Mouse (Mus musculus): ENCODE measurements around the gene Rfxap. TPM values are rescaled to one million over a fixed set of nuclear protein-coding genes. Genes with fewer than 3 reads are reported as not detected.

The Rfxap gene
- 38.7 and 41.0 TPM in 2 replicates for polyA plus RNA-seq (2016; fragmentation: Nextera tagmentation; extraction: Ambion mirVana)

GRCm38 (mm10) chr3:54807666-54808217 lies at the start of gene Rfxap:
TSS of gene Rfxap (minus strand) at chr3:54807791.
- Histone ChIP-seq H3K27ac (replicated peaks) (peak within 1 kb of the TSS; percentile 98), H3K27me3 (ENCODE audit: low read depth, poor library complexity, severe bottlenecking) (peaks cover 6% of the 10 kb centered on the region; the same call in 1 of the 2 replicates), H3K36me3 (peaks cover 26% of the 10 kb centered on the region), H3K4me3 (peak within 1 kb of the TSS; percentile 90), H3K4me1 (peaks cover 30% of the 10 kb centered on the region), H3K9me3 (replicated peaks) (no peaks in the 10 kb centered on the region)
- DNase-seq (ENCODE audit: low spot score), result peak; percentile 98
- WGBS, result under 1% methylated on average over 52 of the region's 52 CpGs

DNA sequence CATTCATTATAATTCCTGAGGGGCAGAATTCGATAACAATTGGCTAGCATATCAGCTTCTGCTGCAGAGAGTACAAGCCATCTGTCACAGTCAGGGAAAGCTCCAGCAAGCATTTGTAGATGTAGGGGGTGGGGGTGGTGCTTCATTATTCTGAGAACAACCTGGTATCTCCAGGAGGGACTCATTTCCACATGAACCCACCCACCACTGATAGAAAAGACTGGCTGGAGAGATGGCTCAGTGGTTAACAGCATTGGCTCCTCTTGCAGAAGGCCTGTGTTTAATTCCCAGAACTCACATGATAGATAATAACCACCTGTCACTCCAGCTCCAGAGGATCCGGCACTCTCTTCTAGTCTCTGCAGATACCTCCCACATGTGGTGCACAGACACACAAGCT lies 27.8 kb upstream of the Rfxap start:
- no peaks in the 10 kb centered on the region for H3K4me1 ChIP-seq
- no peaks in the 10 kb centered on the region for H3K36me3 ChIP-seq
- no peak for DNase-seq (ENCODE audit: low spot score)
- no peak overlapping the region for H3K4me3 ChIP-seq
- WGBS, result 88% methylated on average over 2 of the region's 2 CpGs
- no peak overlapping the region for H3K27ac ChIP-seq (replicated peaks)
- H3K9me3 ChIP-seq (replicated peaks), result no peaks in the 10 kb centered on the region
- no peaks in the 10 kb centered on the region for H3K27me3 ChIP-seq (ENCODE audit: low read depth, poor library complexity, severe bottlenecking)

DNA sequence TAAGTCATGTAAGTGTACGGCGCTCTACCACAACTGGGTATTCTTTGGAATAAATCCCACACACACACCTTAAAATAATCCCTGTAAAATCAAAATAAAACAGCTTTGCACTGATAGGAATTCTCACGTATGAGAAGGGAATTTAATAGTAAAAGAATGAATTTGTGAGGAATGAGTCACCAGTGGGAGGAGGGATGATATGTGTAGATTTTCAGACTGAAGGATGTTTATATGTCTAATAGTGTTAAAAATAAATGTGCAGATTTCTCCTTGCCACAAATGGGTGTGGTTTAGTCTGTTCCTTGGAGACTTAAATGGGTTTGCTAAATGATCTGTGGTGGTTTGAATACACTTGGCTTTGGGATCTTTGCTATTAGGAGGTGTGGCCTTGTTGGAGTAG lies 24.9 kb upstream of the Rfxap start:
- WGBS, result 93% methylated on average over 3 of the region's 3 CpGs
- no peaks in the 10 kb centered on the region for H3K9me3 ChIP-seq (replicated peaks)
- DNase-seq (ENCODE audit: low spot score), result no peak
- no peak overlapping the region for H3K4me3 ChIP-seq
- no peaks in the 10 kb centered on the region for H3K4me1 ChIP-seq
- no peaks in the 10 kb centered on the region for H3K27me3 ChIP-seq (ENCODE audit: low read depth, poor library complexity, severe bottlenecking)
- H3K27ac ChIP-seq (replicated peaks), result no peak overlapping the region
- H3K36me3 ChIP-seq, result no peaks in the 10 kb centered on the region

DNA sequence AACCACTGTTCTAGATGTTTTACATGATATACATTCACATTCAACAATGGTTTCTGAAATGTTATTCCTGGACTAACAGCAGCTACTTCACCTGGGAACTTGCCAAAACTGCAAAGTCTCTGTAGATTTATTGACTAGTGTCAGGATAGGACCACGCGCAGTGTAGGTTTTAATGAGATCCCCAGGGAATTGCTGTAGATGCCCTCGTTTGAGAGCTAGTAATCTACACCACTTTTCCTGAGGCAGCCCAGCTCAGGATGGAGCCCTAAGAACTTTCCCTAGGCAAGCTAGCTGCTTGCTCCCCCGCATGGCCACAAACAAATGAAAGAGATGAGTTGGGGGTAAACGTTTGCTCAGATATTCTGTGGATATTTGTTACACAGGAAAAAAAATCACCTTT lies 14.9 kb upstream of the Rfxap start:
- Histone ChIP-seq H3K4me3 (no peak overlapping the region), H3K36me3 (no peaks in the 10 kb centered on the region), H3K9me3 (replicated peaks) (no peaks in the 10 kb centered on the region), H3K27me3 (ENCODE audit: low read depth, poor library complexity, severe bottlenecking) (no peaks in the 10 kb centered on the region), H3K27ac (replicated peaks) (no peak overlapping the region), H3K4me1 (no peaks in the 10 kb centered on the region)
- no peak for DNase-seq (ENCODE audit: low spot score)
- WGBS, result 87% methylated on average over 5 of the region's 5 CpGs

DNA sequence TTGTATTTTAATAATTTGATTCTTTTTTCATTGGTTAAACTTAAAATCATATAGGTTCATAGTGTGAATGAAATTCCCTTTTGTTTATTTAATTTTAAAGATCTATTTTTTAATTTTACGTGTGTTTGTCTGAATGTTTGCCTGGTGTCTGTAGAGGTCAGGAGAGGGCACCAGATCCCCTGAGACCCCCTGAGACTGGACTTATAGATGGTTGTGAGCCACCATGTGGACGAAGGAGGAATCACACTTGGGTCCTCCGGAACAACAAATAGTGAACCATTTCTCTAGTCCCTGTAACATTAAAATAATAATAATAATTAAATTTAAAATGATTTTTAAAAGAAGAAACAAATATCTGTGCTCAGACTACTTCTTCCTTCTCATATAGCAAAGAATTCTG lies 7.7 kb upstream of the Rfxap start:
- Histone ChIP-seq H3K4me3 (no peak overlapping the region), H3K36me3 (no peaks in the 10 kb centered on the region), H3K27me3 (ENCODE audit: low read depth, poor library complexity, severe bottlenecking) (no peaks in the 10 kb centered on the region), H3K27ac (replicated peaks) (no peak overlapping the region), H3K9me3 (replicated peaks) (no peaks in the 10 kb centered on the region), H3K4me1 (no peaks in the 10 kb centered on the region)
- DNase-seq (ENCODE audit: low spot score), result peak; percentile 61
- 32% methylated on average over 3 of the region's 3 CpGs for WGBS

DNA sequence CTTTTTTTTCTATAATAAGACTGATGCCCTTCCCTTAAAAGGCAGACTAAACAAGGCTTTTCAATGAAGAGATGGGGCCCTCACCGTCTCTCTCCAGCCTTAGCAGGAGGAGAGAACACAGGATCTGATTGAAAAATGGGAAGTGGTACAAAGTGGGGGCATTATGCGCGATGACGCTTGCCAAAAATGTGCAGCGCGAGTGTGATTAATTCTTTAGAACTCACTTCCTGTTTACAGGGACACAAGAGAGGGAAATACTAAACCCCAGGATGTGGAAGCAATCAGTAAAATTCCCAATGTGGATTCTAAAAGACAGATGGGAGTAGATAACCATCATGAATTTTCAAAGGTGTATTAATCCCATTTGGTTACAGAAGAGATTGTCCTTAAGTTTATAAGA lies 7.0 kb upstream of the Rfxap start:
- no peak overlapping the region for H3K4me3 ChIP-seq
- 84% methylated on average over 6 of the region's 6 CpGs for WGBS
- H3K4me1 ChIP-seq, result no peaks in the 10 kb centered on the region
- no peaks in the 10 kb centered on the region for H3K36me3 ChIP-seq
- H3K9me3 ChIP-seq (replicated peaks), result no peaks in the 10 kb centered on the region
- no peak overlapping the region for H3K27ac ChIP-seq (replicated peaks)
- no peaks in the 10 kb centered on the region for H3K27me3 ChIP-seq (ENCODE audit: low read depth, poor library complexity, severe bottlenecking)
- DNase-seq (ENCODE audit: low spot score), result no peak

GRCm38 (mm10) chr3:54813418-54813988 lies 5.9 kb upstream of the Rfxap start:
- DNase-seq (ENCODE audit: low spot score), result no peak

DNA sequence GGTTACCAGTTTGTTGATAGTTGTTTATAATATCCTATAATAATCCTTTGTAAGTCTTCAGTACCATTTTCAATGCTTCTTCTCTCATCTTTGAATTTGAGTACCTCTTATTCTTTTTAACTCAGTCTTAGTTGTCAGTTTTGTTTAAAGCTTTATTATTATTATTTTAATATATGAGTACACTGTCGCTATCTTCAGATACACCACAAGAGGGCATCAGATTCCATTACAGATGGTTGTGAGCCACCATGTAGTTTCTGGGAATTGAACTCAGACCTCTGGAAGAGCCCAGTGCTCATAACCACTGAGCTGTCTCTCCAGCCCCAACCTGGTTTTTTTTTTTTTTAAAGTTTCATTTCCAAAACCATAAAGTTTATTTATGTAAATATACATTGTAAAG lies 4.0 kb upstream of the Rfxap start:
- Histone ChIP-seq H3K27me3 (ENCODE audit: low read depth, poor library complexity, severe bottlenecking) (peaks cover 6% of the 10 kb centered on the region; the same call in 1 of the 2 replicates), H3K9me3 (replicated peaks) (no peaks in the 10 kb centered on the region), H3K27ac (replicated peaks) (no peak overlapping the region), H3K36me3 (no peaks in the 10 kb centered on the region), H3K4me3 (no peak overlapping the region), H3K4me1 (peaks cover 14% of the 10 kb centered on the region)
- DNase-seq (ENCODE audit: low spot score), result no peak
- WGBS, result 54% methylated on average over 1 of the region's 1 CpGs

More at GRCm38 (mm10) chr3:54813418-54813988, 5.9 kb upstream of the Rfxap start:
- Histone ChIP-seq H3K27ac (replicated peaks) (no peak overlapping the region), H3K4me3 (no peak overlapping the region), H3K27me3 (ENCODE audit: low read depth, poor library complexity, severe bottlenecking) (peaks cover 6% of the 10 kb centered on the region; the same call in 1 of the 2 replicates), H3K4me1 (no peaks in the 10 kb centered on the region), H3K9me3 (replicated peaks) (no peaks in the 10 kb centered on the region), H3K36me3 (no peaks in the 10 kb centered on the region)
- WGBS, result 72% methylated on average over 6 of the region's 6 CpGs

DNA sequence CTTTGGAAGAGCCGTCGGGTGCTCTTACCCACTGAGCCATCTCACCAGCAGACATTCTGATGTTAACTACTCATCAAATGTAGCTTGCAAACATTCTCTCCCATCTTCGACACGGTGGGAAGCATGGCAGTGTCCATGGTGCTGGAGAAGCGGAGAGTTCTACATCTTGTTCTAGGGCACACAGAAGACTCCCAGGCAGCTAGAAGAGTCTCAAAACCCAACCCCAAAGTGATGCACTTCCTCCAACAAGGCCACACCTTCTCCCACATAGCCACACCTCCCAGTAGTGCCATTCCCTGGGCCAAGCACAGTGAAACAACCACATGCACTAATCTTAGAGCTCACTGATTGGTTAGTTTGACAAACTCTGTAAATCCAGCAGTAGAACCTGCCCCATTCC lies 1.5 kb upstream of the Rfxap start:
- peaks cover 30% of the 10 kb centered on the region for H3K4me1 ChIP-seq
- H3K4me3 ChIP-seq, result no peak overlapping the region
- WGBS, result 70% methylated on average over 5 of the region's 5 CpGs
- DNase-seq (ENCODE audit: low spot score), result no peak
- H3K9me3 ChIP-seq (replicated peaks), result no peaks in the 10 kb centered on the region
- H3K36me3 ChIP-seq, result peaks cover 16% of the 10 kb centered on the region
- H3K27me3 ChIP-seq (ENCODE audit: low read depth, poor library complexity, severe bottlenecking), result peaks cover 6% of the 10 kb centered on the region; the same call in 1 of the 2 replicates
- H3K27ac ChIP-seq (replicated peaks), result no peak overlapping the region

GRCm38 (mm10) chr3:54807061-54807661 lies 430 bp downstream of the Rfxap start:
- WGBS, result under 1% methylated on average over 54 of the region's 56 CpGs
- DNase-seq (ENCODE audit: low spot score), result no peak

DNA sequence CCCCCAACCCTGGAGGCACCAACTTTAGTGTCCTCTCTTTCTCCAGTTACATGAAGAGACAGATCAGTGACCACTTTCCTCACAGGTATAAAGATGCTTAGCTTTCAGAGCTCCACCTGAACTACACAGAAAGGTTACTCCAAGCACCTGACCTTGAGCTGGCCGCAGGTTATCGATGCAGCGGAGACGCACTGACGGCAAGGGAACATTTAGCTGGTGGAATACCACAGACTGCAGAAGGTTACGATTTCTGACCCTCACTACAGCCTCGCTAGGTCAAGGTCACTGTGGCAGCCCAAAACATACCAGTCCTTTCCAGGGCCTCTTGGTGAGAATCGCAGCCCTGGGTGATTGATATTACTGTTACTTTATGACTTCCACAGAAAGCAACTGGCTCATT lies 3.9 kb downstream of the Rfxap start:
- H3K27ac ChIP-seq (replicated peaks), result no peak overlapping the region
- 95% methylated on average over 8 of the region's 8 CpGs for WGBS
- H3K27me3 ChIP-seq (ENCODE audit: low read depth, poor library complexity, severe bottlenecking), result no peaks in the 10 kb centered on the region
- no peaks in the 10 kb centered on the region for H3K9me3 ChIP-seq (replicated peaks)
- H3K4me1 ChIP-seq, result peaks cover 30% of the 10 kb centered on the region
- no peak for DNase-seq (ENCODE audit: low spot score)
- H3K4me3 ChIP-seq, result no peak overlapping the region
- H3K36me3 ChIP-seq, result peaks cover 27% of the 10 kb centered on the region

More at GRCm38 (mm10) chr3:54807061-54807661, 430 bp downstream of the Rfxap start:
- H3K4me1 ChIP-seq, result peaks cover 30% of the 10 kb centered on the region
- peaks cover 27% of the 10 kb centered on the region for H3K36me3 ChIP-seq
- peaks cover 6% of the 10 kb centered on the region; the same call in 1 of the 2 replicates for H3K27me3 ChIP-seq (ENCODE audit: low read depth, poor library complexity, severe bottlenecking)
- peak overlapping the region; percentile 90 for H3K4me3 ChIP-seq
- no peaks in the 10 kb centered on the region for H3K9me3 ChIP-seq (replicated peaks)
- peak overlapping the region; percentile 98 for H3K27ac ChIP-seq (replicated peaks)

- WGBS, result 40% methylated on average over 16 of the region's 16 CpGs
- peaks cover 15% of the 10 kb centered on the region; the same call in 1 of the 2 replicates for H3K27me3 ChIP-seq (ENCODE audit: low read depth, poor library complexity, severe bottlenecking)
- H3K4me3 ChIP-seq, result no peak overlapping the region
- H3K9me3 ChIP-seq (replicated peaks), result peaks cover 9% of the 10 kb centered on the region
- no peak overlapping the region for H3K27ac ChIP-seq (replicated peaks)
- 0 out of 2 replicates have a peak, but pooled peaks cover 3% of the 10 kb centered on the region for H3K4me1 ChIP-seq
- peak; percentile 52 for DNase-seq (ENCODE audit: low spot score)
- H3K36me3 ChIP-seq, result 0 out of 2 replicates have a peak, but pooled peaks cover 3% of the 10 kb centered on the region
Observed at GRCm38 (mm10) chr3:54797211-54797610, 10.4 kb downstream of the Rfxap start.

DNA sequence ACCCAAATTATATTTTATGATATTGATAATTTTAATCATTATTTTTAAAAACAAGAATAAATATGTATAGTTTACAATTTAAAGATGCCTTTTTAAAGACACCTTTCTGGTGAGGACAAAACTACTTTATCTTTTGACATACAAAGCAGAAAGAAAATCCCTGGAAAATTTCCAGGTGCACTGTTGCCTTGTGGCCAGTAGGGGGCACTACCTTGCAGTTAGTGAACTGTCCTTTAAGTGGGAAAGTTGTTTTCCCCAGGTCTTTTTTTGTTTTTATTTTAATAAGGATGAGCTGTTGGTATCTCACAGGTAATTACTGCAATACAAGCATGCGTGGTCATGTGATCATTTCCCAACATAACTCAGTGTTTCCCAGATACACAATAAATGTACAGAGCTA lies 11.8 kb downstream of the Rfxap start:
- no peak for DNase-seq (ENCODE audit: low spot score)
- 0 out of 2 replicates have a peak, but pooled peaks cover 3% of the 10 kb centered on the region for H3K4me1 ChIP-seq
- 91% methylated on average over 1 of the region's 1 CpGs for WGBS
- H3K4me3 ChIP-seq, result no peak overlapping the region
- H3K36me3 ChIP-seq, result 0 out of 2 replicates have a peak, but pooled peaks cover 3% of the 10 kb centered on the region
- peaks cover 15% of the 10 kb centered on the region; the same call in 1 of the 2 replicates for H3K27me3 ChIP-seq (ENCODE audit: low read depth, poor library complexity, severe bottlenecking)
- no peak overlapping the region for H3K27ac ChIP-seq (replicated peaks)
- peaks cover 9% of the 10 kb centered on the region for H3K9me3 ChIP-seq (replicated peaks)

All from midbrain, embryonic 10.5 days (tissue).